Mouse (Mus musculus): ENCODE results near the gene Dpp9. TPM values are rescaled to one million over a fixed set of nuclear protein-coding genes. Genes with fewer than 3 reads are reported as not detected.

Gene Dpp9
- total and polyA plus RNA-seq, 3 experiments: 13.5 to 37.9 (median 23.0) TPM

DNA sequence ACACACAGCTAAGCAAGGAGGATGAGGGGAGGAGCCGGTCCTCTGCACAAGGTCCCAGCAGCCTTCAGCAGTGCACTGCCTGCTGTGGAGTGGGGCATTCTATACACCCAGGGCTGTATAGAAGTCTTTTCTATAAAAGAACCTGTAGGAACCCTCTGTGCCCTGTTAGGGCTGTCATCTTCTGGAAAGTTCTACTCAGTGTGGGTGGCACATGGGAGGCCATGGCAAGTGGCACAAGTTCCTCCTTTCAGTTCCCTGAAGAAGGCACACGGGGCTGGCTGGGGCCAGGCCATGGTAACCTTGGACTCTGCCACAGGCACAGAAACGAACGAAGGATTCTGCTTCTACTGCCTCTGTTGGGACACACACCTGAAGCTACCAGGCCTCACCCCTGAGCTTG, 46.3 kb upstream of the Dpp9 start:
- no peaks in the 10 kb centered on the region for H3K9me3 ChIP-seq (replicated peaks; ENCODE audit: low read length)
- dilution Hi-C loops (cut with MboI; ENCODE audit: extremely low pct_ligation_motif_present, extremely low pct_unique_long_range_greater_than_20kb, low sequenced_read_pairs): no loop called here
- TF ChIP-seq RAD21 (IDR thresholded peaks at IDR 0.05; ENCODE audit: low read depth, low read length) (no peak), NELFE (IDR thresholded peaks at IDR 0.05; ENCODE audit: low read depth, low read length) (0 out of 2 replicates have a peak, but pooled peaks have one; percentile 2), SIN3A (IDR thresholded peaks at IDR 0.05; ENCODE audit: low read length) (0 out of 2 replicates have a peak, but pooled peaks have one; percentile 53), POLR2AphosphoS2 (IDR thresholded peaks at IDR 0.05; ENCODE audit: low read depth, low read length) (peak; percentile 40; the same call in 1 of the 2 replicates), BHLHE40 (IDR thresholded peaks at IDR 0.05; ENCODE audit: low read depth, low read length) (peak; percentile 74), MEF2A (IDR thresholded peaks at IDR 0.05; ENCODE audit: borderline replicate concordance, low read depth, low read length) (0 out of 2 replicates have a peak, but pooled peaks have one; percentile 29), KAT2A (IDR thresholded peaks at IDR 0.05; ENCODE audit: insufficient replicate concordance, low read length) (0 out of 2 replicates have a peak, but pooled peaks have one; percentile 21), NRF1 (IDR thresholded peaks at IDR 0.05; ENCODE audit: low read depth, low read length) (no peak), SMC3 (IDR thresholded peaks at IDR 0.05; ENCODE audit: low read depth, low read length) (no peak), PAX5 (IDR thresholded peaks at IDR 0.05; ENCODE audit: low read length) (no peak), MAFK (IDR thresholded peaks at IDR 0.05; ENCODE audit: insufficient replicate concordance, low read length) (no peak), RCOR1 (conservative IDR thresholded peaks at IDR 0.05; ENCODE audit: low read depth, low read length) (no peak), TCF12 (IDR thresholded peaks at IDR 0.05; ENCODE audit: low read depth, low read length) (no peak), CTCF (conservative IDR thresholded peaks at IDR 0.05 in 1 of 2, IDR thresholded peaks at IDR 0.05 in 1 of 2; ENCODE audit: low read depth in 2 of 2, low read length in 2 of 2) (no peak), E2F4 (IDR thresholded peaks at IDR 0.05; ENCODE audit: insufficient replicate concordance, low read depth, low read length) (no peak), GABPA (IDR thresholded peaks at IDR 0.05; ENCODE audit: insufficient replicate concordance, low read depth, low read length) (no peak), MAZ (IDR thresholded peaks at IDR 0.05; ENCODE audit: low read depth, low read length) (no peak; the same call in 1 of the 2 replicates), ETS1 (conservative IDR thresholded peaks at IDR 0.05; ENCODE audit: low read depth, low read length) (no peak; the same call in 1 of the 2 replicates), ZKSCAN1 (IDR thresholded peaks at IDR 0.05; ENCODE audit: borderline replicate concordance, low read depth, low read length) (no peak), MAX (IDR thresholded peaks at IDR 0.05; ENCODE audit: low read length) (peak; percentile 79; the same call in 1 of the 2 replicates), MXI1 (IDR thresholded peaks at IDR 0.05; ENCODE audit: low read depth, low read length) (0 out of 2 replicates have a peak, but pooled peaks have one; percentile 17), EP300 (IDR thresholded peaks at IDR 0.05; ENCODE audit: low read length) (peak; percentile 77), POLR2A (IDR thresholded peaks at IDR 0.05; ENCODE audit: low read depth, low read length) (peak; percentile 44; the same call in 1 of the 2 replicates), ELF1 (IDR thresholded peaks at IDR 0.05; ENCODE audit: low read depth, low read length) (no peak), USF1 (IDR thresholded peaks at IDR 0.05; ENCODE audit: low read depth, low read length) (no peak), JUND (conservative IDR thresholded peaks at IDR 0.05; ENCODE audit: low read depth, low read length) (no peak), JUN (IDR thresholded peaks at IDR 0.05; ENCODE audit: insufficient read depth, low read depth, low read length) (no peak; the same call in 1 of the 2 replicates), UBTF (IDR thresholded peaks at IDR 0.05; ENCODE audit: low read depth, low read length) (no peak), CHD2 (IDR thresholded peaks at IDR 0.05; ENCODE audit: low read length) (peak; percentile 48; the same call in 1 of the 2 replicates), IRF4 (IDR thresholded peaks at IDR 0.05; ENCODE audit: low read depth, low read length) (peak; percentile 62; the same call in 1 of the 2 replicates), ZC3H11A (IDR thresholded peaks at IDR 0.05; ENCODE audit: low read depth, low read length) (no peak), ZNF384 (IDR thresholded peaks at IDR 0.05; ENCODE audit: low read depth, low read length) (no peak), TBP (conservative IDR thresholded peaks at IDR 0.05; ENCODE audit: low read depth, low read length) (0 out of 2 replicates have a peak, but pooled peaks have one; percentile 47), HCFC1 (IDR thresholded peaks at IDR 0.05; ENCODE audit: low read depth, low read length) (peak; percentile 18; the same call in 1 of the 2 replicates), CHD1 (IDR thresholded peaks at IDR 0.05; ENCODE audit: low read depth, low read length) (no peak), USF2 (conservative IDR thresholded peaks at IDR 0.05; ENCODE audit: low read depth, low read length) (no peak), MYC (IDR thresholded peaks at IDR 0.05; ENCODE audit: low read depth, low read length) (peak; percentile 62), ZMIZ1 (IDR thresholded peaks at IDR 0.05; ENCODE audit: low read depth, low read length) (peak; percentile 22; the same call in 1 of the 2 replicates)
- H3K27ac ChIP-seq (ENCODE audit: insufficient read depth, low read depth): peak overlapping the region; percentile 91
- peaks cover 34% of the 10 kb centered on the region for H3K79me2 ChIP-seq (replicated peaks; ENCODE audit: control insufficient read depth, extremely low read depth, insufficient read depth, poor library complexity, severe bottlenecking)
- H3K4me1 ChIP-seq (ENCODE audit: control insufficient read depth in 1 of 2, insufficient read depth in 2 of 2): peaks cover 37 to 81% of the 10 kb centered on the region in 2 experiments
- peak; percentile 76 for DNase-seq (ENCODE audit: extremely low read depth)
- H3K27me3 ChIP-seq (replicated peaks): no peaks in the 10 kb centered on the region
- in situ Hi-C loops (cut with MboI; ENCODE audit: low pct_ligation_motif_present, low pct_unique_long_range_greater_than_20kb, low sequenced_read_pairs): no loop called here
- H3K4me3 ChIP-seq (replicated peaks in 1 of 3; ENCODE audit: low read depth in 2 of 3, low read length in 2 of 3, poor library complexity in 1 of 3): no peak overlapping the region
- H3K36me3 ChIP-seq (replicated peaks in 1 of 2; ENCODE audit: control insufficient read depth in 1 of 2, insufficient read depth in 1 of 2, low read length in 1 of 2): peaks cover 17 to 36% of the 10 kb centered on the region in 2 experiments
- no peak overlapping the region for H3K9ac ChIP-seq (ENCODE audit: insufficient read depth, low read depth)
- H3K4me2 ChIP-seq (ENCODE audit: insufficient read depth, low read depth, poor library complexity, severe bottlenecking): peak overlapping the region; percentile 8; the same call in 1 of the 2 replicates
